Mouse (Mus musculus) heart, postnatal 10 days (tissue): ENCODE measurements around the gene Xxylt1. TPM values are rescaled to one million over a fixed set of nuclear protein-coding genes. Genes with fewer than 3 reads are reported as not detected.
"Not testable (repeated sequence)": the region's sequence is repeated elsewhere in the genome, so short reads cannot be mapped to it uniquely, and the experiment has no call there.

Experiments used
- DNase-seq, 2 experiments: peaks; one replicate each; pipeline ENCODE4 v3.0.0; 2021
- intact Hi-C: fragments of 180-260 bp; cut with DNase I; formaldehyde crosslinking; loops from one replicate; pipeline ENCODE4 v1.15.1; 2025
- total RNA-seq, 2 experiments: library from RNA; stranded (reverse); gene quantifications; 2 replicates each; pipeline ENCODE4 v1.2.3; 2021

Gene Xxylt1
- total RNA-seq, 2 experiments from 2014 or later: 15.8 to 17.6 TPM

DNA sequence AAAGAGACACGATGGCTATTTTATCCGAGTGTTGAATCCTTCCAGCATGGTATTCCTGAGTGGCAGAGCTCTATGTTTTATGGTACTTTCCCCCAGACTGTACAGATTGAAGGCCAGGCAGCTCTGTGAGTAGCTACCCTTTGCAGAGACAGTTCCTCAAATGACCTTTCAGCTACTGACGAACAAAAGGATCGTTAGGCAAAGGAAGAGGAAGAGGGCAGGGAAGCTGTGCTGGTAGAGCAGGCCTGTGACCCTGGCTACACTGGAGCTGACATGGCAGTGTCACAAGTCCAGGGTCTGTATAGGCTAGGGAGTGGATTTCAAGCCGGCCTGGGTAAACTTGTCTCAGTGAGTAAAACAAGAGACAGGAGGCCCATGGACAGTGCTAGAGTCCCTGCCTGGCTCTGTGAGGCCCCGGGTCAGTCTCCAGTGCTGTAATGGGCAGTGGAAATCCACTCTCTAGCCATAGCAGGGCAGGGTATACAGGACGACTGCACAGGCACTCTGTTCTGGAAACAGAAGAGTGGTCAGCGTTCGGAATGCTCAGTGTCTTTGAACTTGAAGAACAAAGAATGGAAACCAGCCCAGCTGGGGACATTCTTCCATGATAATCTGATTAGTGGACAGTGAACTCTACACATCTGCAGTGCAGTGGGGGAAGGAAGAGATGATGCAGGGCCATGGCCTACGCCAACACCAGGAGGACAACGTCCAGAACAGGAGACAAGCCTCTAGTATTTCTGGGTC is 51.3 kb downstream of the Xxylt1 start:
- DNase-seq: no peak
- intact Hi-C loops: loop anchor here (2.0 kb wide), 1 partner anchor 37 kb away; no protein-coding TSS in a partner anchor

DNA sequence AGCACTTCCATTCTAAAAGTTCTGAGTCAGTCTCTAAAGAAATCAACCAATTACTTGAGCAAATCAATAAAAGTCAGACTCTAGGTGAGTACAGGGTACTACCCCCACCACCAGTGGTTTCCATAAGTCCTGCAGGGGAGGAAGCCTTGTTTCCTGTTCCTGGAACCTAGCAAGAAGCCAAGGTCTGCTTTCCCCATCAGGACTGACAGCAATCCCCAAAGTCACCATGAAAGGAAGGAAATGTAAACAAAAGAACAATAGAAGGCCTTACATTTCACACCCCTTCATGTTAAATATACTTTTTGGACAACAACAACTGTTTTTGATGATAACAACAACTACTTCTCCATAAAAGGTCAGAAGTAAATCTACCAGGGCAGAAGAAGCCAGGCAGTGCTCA is 53.6 kb downstream of the Xxylt1 start:
- no peak for DNase-seq
- intact Hi-C loops: loop anchor here (1.0 to 2.0 kb wide), 2 partner anchors 22 to 39 kb away; no protein-coding TSS in a partner anchor

- intact Hi-C loops: no loop called here
- DNase-seq: no peak
These were observed 55.7 kb downstream of the Xxylt1 start for GRCm38 (mm10) chr16:31025516-31025915.

DNA sequence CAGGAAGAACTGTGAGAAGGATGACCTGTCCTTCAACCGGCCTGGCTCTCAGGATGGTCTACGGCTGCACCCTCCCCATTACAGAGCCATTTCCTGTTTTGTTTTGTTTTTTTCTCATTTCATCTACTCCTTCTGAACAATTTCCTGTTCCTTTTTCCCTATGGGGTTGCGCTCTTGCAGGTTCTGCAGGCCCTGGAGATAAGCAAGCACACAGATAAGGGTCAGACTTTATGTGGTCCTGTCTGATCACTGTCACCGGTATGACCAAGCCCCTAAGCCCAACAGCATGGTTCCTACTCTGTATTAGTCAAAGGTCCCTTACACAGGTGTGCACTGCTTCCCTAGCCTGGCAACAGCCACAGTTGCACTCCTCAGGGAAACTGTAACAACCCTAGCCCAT is 56.2 kb downstream of the Xxylt1 start:
- no peak for DNase-seq
- intact Hi-C loops: no loop called here

GRCm38 (mm10) chr16:31024221-31024620 is 57.0 kb downstream of the Xxylt1 start:
- intact Hi-C loops: no loop called here
- no peak for DNase-seq

GRCm38 (mm10) chr16:31023803-31024202 is 57.4 kb downstream of the Xxylt1 start:
- DNase-seq: no peak
- intact Hi-C loops: no loop called here

GRCm38 (mm10) chr16:31022287-31022686 is 58.9 kb downstream of the Xxylt1 start:
- intact Hi-C loops: no loop called here
- DNase-seq: peak; percentile 58 to 60

DNA sequence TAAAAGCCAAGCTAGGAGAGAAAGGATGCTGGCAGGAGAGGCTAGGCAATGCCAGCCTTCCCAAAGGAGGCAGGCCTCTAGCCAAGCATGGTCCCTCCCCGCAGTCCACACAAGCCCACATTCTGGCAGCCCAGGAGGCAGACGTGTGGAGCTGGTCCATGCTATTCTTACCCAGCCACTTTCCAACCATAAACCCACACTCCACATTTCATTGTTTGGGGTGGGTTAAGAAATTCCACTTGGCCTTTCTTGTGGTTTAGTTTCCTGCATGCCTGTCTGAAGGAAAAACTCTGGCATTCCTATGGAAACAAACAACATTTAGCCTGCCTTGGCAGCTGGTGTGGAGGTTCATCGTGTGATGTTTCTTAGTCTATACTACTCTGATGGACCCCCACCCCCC is 61.7 kb downstream of the Xxylt1 start:
- intact Hi-C loops: no loop called here

GRCm38 (mm10) chr16:31017687-31018413 is 63.4 kb downstream of the Xxylt1 start:
- intact Hi-C loops: no loop called here
- no peak for DNase-seq

More for the DNA sequence above, 61.7 kb downstream of the Xxylt1 start:
- DNase-seq: no peak

DNA sequence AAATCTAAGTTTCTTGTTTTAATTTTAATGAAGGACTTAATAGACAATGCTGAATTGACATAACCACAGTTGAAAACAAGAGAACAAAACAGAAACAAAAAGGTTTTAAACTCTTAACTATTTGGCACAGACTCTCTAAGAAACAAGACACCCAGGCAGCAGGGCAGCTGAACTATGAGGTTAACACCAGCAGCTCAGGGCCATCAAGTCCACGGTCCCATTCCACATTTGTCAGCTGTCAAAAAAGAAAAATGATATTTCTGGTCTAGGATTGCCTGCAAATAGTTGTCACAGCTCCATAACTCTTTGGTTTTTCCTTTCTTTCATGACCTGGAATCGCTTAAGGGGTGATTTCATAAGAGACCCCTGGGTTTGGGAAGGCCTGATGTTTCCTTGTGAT is 64.6 kb downstream of the Xxylt1 start:
- intact Hi-C loops: no loop called here
- DNase-seq: no peak

- DNase-seq: no peak
- intact Hi-C loops: no loop called here
These were observed 65.1 kb downstream of the Xxylt1 start for GRCm38 (mm10) chr16:31016169-31016568.

DNA sequence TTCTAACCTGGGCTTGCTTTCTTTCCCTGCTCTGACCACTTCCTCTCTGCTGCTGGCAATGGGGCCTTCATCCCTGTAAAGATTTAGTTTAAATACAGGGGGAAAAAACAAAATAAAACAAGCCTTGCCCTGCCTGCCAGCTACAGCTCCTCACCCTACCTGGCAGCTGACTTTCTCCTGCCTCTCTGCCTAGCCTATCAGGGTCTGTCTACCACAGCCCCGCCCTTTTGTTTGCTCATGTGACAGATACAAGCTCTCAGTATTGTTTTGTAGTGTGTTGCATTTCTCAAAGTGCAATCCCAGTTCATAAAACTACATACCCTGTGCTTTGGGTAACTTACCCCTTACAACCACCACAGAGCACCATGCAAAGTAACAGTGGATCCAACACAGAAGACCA is 66.0 kb downstream of the Xxylt1 start:
- DNase-seq: no peak

GRCm38 (mm10) chr16:31012236-31012635 is 69.0 kb downstream of the Xxylt1 start:
- intact Hi-C loops: no loop called here
- no peak for DNase-seq

More for the DNA sequence above, 66.0 kb downstream of the Xxylt1 start:
- intact Hi-C loops: no loop called here

DNA sequence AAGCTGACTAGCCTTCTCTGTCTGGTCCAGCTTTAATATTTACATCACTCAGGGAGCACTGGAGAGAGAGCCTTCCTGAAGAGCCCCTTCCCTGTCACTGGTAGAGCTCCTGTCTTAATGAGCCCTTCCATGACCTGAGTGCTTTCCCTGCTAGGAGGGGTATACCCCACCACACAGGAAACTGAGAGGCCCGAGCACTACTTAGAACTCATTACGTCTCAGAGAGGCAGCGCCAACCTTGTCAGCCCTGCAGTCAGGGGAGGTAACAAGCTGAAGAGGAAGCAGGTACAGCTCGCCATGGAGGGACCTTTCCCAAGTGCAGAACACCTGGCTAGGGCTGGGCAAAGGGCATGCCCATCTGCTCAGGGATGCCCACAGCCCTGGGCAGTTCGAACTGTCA is 70.8 kb downstream of the Xxylt1 start:
- no peak for DNase-seq

GRCm38 (mm10) chr16:31008326-31008725 is 72.9 kb downstream of the Xxylt1 start:
- DNase-seq: peak in 1 of 2 experiments; percentile 50
- intact Hi-C loops: no loop called here

More for the DNA sequence above, 70.8 kb downstream of the Xxylt1 start:
- intact Hi-C loops: no loop called here

DNA sequence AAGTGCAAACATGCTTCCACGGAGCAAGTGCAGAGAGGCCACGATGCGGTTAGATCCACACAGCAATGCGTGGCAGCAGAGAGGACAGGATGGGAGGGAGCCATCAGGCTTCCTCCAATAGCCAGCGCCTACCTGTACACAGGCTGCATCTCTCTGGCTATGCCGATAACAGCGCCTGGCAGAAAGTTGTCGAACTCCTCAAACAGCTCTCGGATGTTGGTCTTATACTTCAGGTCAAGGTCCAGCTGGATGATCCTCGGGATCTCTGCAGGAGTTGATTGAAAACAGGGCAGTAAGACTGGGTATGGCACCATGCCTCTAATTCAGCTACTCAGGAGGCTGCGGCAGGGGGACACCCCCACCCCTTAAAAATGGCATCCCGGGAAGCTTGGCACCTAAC is 73.7 kb downstream of the Xxylt1 start:
- intact Hi-C loops: no loop called here
- DNase-seq: no peak

- no peak for DNase-seq
- intact Hi-C loops: loop anchor here (1.0 kb wide), 1 partner anchor 22 kb away; no protein-coding TSS in a partner anchor
These were observed 75.5 kb downstream of the Xxylt1 start for GRCm38 (mm10) chr16:31005693-31006092.

- DNase-seq: no peak
- intact Hi-C loops: no loop called here
These were observed 76.9 kb downstream of the Xxylt1 start for GRCm38 (mm10) chr16:31004321-31004682.

GRCm38 (mm10) chr16:31003592-31004320 is 77.5 kb downstream of the Xxylt1 start:
- DNase-seq: peak; percentile 73 to 76
- intact Hi-C loops: not testable (repeated sequence)

GRCm38 (mm10) chr16:31002926-31003325 is 78.3 kb downstream of the Xxylt1 start:
- no peak for DNase-seq
- intact Hi-C loops: no loop called here

- no peak for DNase-seq
- intact Hi-C loops: no loop called here
These were observed 79.1 kb downstream of the Xxylt1 start for GRCm38 (mm10) chr16:31002117-31002516.
